Mouse (Mus musculus) skeletal muscle tissue, adult 2 months (tissue): ENCODE results near the gene Plekha7.
"Not testable (repeated sequence)": the region's sequence is repeated elsewhere in the genome, so short reads cannot be mapped to it uniquely, and the experiment has no call there.

Experiments
- DNase-seq: peaks from one replicate; pipeline ENCODE4 v3.0.0-alpha.2; 2012; ENCODE audit warnings: low read depth, low spot score

Gene Plekha7

DNA sequence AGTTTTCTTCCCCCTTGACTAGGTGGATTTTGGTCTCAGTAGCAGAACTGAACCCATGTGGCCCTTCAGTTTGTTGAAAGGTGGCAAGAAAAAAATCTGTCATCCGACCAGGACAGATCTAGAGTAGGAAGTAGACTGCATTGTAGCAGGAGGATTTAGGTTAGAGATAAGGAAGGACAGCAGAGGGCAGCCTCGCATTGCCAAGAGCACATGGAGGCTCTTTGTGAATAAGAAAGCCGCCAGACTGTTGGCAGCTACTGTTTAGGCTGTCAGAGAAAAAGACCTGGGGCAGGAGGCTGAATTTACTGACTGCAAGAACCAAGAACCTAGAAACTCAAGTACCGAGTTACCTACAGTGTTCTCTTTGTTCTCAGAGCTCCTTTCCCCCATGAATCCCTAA is 176.8 kb downstream of the Plekha7 start:
- no peak for DNase-seq

- no peak for DNase-seq
Measured at GRCm38 (mm10) chr7:116129374-116129773, 178.8 kb downstream of the Plekha7 start.

DNA sequence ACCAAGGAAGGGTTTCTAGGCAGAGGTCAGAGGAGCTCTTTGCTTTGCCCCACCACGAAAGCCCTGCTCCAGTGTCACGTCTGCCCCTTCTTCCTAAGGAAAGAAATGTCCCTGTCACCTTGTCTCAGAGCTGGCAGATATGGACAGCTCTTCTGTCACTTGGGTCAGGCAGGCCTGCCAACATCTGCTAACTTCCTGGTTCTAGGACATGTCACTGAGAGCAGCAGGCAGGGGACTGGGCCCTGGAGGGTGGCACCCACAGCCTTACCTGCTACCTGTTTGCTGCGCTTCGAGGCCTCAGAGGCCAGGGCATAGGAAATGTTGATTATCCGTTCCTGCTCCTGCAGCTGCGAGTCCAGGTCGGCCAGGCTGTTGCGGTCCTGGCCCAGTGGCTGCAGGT is 179.9 kb downstream of the Plekha7 start:
- no peak for DNase-seq

DNA sequence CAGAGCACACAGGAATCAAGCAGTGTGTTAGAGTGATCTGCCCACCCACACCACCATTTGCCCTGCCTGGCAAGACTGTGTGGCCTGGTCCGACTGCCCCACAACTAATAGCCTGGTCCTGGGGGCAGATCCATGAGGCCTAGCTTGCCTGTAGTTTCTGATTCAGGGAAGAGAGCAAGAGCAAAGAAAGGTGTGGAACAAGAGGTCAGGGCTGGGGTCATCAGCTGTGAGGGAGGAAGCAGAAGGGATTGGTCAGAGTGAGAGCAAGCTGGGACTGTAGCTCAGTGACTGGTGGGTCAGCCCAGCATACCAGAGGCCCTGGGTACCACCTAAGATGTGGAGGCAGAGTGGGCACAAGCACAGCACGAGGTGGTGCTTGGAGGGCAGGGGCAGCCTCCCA is 181.1 kb downstream of the Plekha7 start:
- no peak for DNase-seq

GRCm38 (mm10) chr7:116125671-116126070 is 182.5 kb downstream of the Plekha7 start:
- DNase-seq, result no peak

DNA sequence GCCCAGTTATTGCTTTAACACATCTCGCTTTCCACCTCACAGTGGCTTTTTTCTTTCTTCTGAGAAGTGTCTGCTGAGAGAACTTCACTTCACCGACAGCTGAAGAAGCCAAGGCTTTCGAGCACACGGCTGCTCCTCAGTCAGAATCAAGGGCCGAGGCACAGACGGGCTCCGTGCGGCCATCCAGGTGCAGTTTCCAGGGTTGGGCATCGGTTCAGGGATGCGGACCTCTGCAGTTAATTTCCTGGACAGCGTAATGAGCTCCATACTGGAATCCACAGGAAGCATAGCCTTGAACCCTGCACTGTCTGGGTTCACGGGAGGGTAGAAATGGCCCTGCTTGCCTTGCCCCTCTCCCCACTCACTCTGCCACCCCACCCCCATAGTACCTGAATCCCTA is 184.1 kb downstream of the Plekha7 start:
- no peak for DNase-seq

DNA sequence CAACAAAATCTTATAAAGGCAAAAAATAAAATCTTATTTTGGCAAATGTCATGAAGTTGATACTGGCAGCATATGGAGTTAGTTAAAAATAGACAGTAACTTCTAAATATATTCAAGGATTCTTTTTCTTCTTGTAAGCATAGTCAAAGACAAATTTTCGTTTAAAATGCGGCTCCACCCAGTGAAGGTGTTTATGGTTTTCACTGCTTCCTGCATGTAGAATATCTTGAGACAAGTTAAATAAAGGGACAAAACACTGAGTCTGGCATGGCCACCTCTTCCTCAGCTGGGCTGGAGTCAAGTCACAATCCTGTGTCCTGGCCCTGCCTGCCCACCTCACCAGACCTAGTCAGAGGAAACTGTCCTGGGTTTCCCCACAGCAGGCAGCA is 184.6 kb downstream of the Plekha7 start:
- no peak for DNase-seq

- DNase-seq, result no peak
Measured at GRCm38 (mm10) chr7:116122981-116123596, 185.1 kb downstream of the Plekha7 start.

GRCm38 (mm10) chr7:116121202-116121601 is 187.0 kb downstream of the Plekha7 start:
- no peak for DNase-seq

DNA sequence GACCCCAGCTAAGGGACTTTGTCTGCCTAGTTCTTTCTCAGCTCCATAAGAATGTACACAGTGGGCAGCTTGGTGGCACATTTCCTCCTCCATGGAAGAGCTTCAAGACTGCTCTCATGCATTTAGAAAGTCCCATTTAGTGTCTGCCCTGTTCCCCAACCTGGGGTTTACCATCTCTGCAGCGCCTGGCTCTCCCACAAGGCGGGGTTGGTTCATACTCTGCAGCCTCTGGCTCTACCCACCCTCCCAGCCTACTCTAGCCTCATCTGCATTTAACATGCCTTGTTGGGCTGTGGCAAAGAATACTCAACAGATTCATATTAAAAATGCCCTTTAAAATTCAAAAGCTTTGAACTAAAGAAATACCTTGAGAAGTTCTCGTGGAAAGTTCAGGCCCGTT is 187.4 kb downstream of the Plekha7 start:
- DNase-seq, result no peak

DNA sequence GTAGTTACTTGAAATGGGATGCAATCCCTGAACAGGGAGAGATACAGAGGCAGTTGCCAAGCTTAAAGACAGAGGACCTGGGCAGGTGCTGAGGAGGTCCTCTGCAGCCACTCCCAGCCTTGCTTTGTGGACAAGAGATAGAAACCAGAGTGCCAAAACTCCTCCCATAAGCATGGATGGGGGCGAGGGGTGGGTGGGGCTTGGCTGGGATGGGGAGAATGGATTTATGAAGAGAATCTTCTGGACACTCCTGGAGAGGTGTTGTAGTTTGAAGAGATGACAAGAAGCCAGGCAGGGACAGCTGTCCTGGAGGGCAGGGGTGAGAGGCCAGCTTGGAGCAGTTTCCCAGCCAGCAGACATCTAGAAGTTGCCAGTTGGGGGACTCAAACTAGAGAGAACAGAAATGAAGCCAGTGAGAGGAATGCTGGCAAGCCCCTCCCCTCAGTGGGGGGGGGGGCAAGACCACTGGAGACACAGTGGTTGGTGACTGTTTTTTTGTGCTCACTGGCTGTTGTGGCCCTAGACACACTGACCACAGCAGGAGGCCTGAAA is 188.8 kb downstream of the Plekha7 start:
- no peak for DNase-seq

DNA sequence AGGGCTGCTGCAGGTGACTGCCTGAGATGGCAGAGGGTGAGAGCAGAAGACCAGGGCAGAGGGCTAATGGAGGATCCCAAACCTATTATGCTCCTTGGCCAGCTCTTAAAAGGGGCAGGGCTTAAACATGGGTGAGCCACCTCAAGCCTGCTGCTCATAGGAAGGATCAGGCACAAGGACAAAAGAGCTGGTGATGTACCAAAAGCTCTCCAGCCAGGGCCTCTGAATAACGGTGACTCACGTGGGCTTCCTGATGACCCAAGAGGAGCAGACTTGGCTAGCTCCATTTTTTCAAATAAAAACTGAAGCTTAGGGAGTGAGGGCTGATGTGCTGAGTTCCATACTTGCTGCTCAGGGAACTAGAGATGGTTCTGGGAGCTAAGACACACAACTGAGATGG is 192.2 kb downstream of the Plekha7 start:
- DNase-seq, result no peak

DNA sequence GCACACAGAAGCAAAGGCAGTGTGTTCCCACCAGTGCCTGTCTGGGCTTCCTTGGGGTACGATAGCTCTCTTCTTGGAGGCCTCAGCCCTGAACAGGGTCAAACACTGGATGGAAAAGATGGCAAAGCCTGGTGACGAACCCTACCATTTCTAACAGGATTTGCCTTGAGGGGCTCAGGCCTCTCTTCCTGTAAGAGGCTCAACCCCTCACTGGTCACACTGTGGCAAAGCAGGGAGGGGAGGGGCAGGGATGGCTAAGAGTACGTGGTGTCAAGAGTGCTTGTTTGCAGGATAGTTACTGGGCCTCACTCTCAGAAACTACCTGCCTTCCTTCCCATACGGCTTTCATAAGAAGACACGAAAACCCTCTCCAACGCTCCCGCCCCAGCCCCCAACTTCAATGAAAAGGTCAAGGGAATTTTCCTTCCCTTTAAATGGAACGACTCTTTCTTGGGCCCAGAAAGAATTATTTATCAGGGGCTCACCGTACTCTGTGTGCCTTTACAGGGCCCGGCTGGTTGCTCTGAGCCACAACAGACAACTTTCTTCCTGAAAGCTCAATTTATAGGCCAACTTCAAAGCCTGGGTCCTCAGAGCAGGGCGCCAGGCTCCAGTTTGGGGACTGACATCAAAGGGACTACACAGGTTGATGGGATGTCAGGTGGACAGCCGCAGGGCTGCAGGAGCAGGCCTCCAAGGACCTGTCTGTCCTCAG is 192.8 kb downstream of the Plekha7 start:
- no peak for DNase-seq

GRCm38 (mm10) chr7:116111546-116111945 is 196.6 kb downstream of the Plekha7 start:
- DNase-seq, result no peak

DNA sequence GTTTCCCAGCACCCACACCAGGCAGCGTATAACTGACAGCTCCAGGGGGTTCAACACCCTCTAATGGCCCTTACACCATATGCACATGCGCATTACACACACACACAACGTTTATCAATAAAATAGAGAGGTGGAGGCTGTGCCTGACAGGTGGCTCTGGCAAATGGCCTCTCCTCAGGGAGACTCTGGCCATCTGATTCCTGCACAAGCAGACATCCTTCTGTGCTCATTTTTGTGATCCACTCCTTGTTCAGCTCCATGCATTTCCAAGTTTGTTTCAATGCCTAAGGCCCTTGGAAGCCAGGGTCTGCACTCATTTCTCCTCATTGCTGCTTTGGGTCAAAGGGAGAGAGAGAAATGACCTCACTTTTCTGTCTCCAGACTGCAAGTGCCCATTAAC is 197.5 kb downstream of the Plekha7 start:
- DNase-seq, result no peak

GRCm38 (mm10) chr7:116103091-116103490 is 205.1 kb downstream of the Plekha7 start:
- DNase-seq, result no peak

- no peak for DNase-seq
Measured at GRCm38 (mm10) chr7:116099952-116100528, 208.1 kb downstream of the Plekha7 start.

DNA sequence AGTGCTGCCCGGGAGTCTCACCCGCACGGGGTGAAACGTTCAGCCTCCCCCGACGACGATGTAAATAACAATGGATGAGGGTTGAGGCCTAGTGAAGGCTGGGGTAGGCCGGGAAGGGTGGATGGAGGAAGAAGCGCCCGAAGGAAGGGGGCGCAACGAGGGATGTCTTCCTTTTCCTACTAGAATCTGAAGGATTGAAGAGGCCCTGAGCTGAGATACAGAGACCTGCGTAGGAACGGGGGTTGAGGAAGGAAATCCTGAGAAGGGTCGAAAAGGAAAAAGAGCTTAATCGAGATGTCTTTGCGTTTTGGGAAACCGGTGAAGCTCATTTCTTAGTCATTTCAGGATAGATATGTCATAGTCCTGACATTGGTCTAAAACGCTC is 214.7 kb downstream of the Plekha7 start:
- DNase-seq, result no peak

DNA sequence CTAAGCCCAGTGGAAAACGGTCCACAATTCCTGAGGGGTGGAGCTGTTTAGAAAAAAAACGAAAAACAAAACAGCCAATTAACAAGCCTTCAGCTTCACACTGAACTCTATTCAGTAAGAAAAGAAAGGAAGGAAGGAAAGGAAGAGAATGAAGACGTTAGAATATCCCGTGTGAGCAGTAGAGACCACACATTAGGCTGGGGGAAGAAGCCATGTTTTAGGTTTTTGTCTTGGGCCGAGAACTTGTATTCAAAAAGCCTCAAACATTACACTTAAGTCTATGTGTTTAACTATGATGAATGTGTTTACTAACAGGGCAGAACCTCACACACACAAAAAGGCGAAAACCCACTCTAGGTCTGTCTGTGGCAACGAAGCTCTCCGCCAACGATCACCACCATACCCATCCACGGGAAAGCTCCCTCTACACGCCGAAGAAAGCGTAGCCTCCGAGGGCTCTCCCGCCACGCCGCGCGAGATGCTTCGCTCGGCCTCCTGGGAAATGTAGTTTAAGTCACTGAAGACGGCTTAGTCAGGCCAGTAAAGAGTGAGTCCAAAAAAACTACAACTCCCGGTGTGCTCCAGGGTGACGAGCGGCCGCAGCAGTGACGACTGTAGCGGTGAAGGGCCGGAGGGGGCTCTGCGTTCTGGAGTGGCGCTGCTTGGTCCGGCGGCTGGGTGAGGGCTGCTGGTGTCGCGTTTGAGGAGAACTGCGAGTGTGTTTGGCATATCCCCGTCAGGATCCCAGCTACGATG is 215.3 kb downstream of the Plekha7 start:
- peak; percentile 93 for DNase-seq

DNA sequence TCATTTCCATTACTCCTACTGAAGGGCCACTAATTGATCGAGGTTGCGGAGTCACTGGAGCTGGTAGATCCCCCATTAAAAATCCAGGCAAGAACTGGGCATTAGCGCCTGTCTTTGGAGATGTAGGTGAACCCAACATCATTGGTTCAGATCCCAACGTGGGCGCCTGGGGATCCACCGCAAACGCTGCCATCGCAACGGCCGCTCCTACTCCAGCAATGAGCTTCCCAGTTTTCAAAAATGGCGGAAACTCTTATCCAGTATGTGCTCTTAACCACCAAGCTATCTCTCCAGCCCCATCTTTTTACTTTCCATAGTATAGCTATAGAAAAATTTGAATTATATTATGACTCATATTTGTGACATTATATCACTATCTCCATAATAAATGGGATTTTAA is 223.8 kb downstream of the Plekha7 start, which contains the start of gene Gm4353:
Gm4353 (minus strand) TSS at position 270 of the 400 bp plus-strand sequence.
- not testable (repeated sequence) for DNase-seq
